Mouse (Mus musculus): ENCODE results near the gene Nin. TPM values are rescaled to one million over a fixed set of nuclear protein-coding genes. Genes with fewer than 3 reads are reported as not detected.

Gene Nin
- total and polyA plus RNA-seq, 3 experiments, result 24.8 to 58.3 (median 54.0) TPM

- Histone ChIP-seq H3K4me1 (ENCODE audit: insufficient read depth, low read depth, low read length) (peaks cover 5% of the 10 kb centered on the region), H3K9me3 (replicated peaks) (no peaks in the 10 kb centered on the region), H3K27me3 (ENCODE audit: insufficient read depth, low read length) (no peaks in the 10 kb centered on the region), H3K36me3 (replicated peaks) (peaks cover 67% of the 10 kb centered on the region), H3K4me3 (ENCODE audit: low read depth, low read length) (no peak overlapping the region)
- TF ChIP-seq GATA2 (IDR thresholded peaks at IDR 0.05; ENCODE audit: borderline replicate concordance, low read depth, low read length) (no peak), GATA1 (IDR thresholded peaks at IDR 0.05; ENCODE audit: borderline replicate concordance, low read length) (no peak), TAL1 (conservative IDR thresholded peaks at IDR 0.05; ENCODE audit: low read depth, low read length) (no peak), POLR2AphosphoS5 (IDR thresholded peaks at IDR 0.05; ENCODE audit: insufficient replicate concordance, low read depth, low read length) (no peak), CTCF (IDR thresholded peaks at IDR 0.05; ENCODE audit: low read depth, low read length) (no peak)
- ATAC-seq (ENCODE audit: extremely low read depth, insufficient number of reproducible peaks, low FRiP score, poor library complexity, severe bottlenecking) (no peak), DNase-seq (ENCODE audit: low spot score) (no peak)
These were observed 15.6 kb downstream of the Nin start for GRCm38 (mm10) chr12:70097901-70098300.

DNA sequence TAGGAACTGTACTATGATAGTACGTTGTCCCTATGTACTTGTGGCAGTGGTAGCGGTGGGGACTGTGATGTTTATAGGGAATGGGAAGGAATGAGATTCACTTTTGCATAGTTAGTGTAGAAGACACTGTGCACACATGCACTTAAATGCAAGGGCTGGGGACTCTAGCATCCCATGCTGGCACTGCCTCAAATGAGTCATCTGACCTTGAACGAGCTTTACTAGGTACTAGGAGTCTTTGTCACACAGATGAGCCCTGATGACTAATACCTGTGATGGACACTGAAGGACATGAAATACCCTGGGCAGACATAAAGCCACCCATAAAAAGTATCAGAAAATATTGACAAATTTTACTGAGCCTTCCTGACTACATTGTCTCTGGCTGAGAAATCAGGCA lies 16.2 kb downstream of the Nin start:
- TF ChIP-seq TAL1 (conservative IDR thresholded peaks at IDR 0.05; ENCODE audit: low read depth, low read length) (no peak), GATA1 (IDR thresholded peaks at IDR 0.05; ENCODE audit: borderline replicate concordance, low read length) (no peak), GATA2 (IDR thresholded peaks at IDR 0.05; ENCODE audit: borderline replicate concordance, low read depth, low read length) (no peak), CTCF (IDR thresholded peaks at IDR 0.05; ENCODE audit: low read depth, low read length) (no peak), POLR2AphosphoS5 (IDR thresholded peaks at IDR 0.05; ENCODE audit: insufficient replicate concordance, low read depth, low read length) (no peak)
- ATAC-seq (ENCODE audit: extremely low read depth, insufficient number of reproducible peaks, low FRiP score, poor library complexity, severe bottlenecking) (no peak), DNase-seq (ENCODE audit: low spot score) (no peak)
- peaks cover 66% of the 10 kb centered on the region for H3K36me3 ChIP-seq (replicated peaks)
- H3K27me3 ChIP-seq (ENCODE audit: insufficient read depth, low read length), result no peaks in the 10 kb centered on the region
- H3K4me3 ChIP-seq (ENCODE audit: low read depth, low read length), result no peak overlapping the region
- H3K4me1 ChIP-seq (ENCODE audit: insufficient read depth, low read depth, low read length), result no peaks in the 10 kb centered on the region; the same call in 1 of the 2 replicates
- no peaks in the 10 kb centered on the region; the same call in 1 of the 2 replicates for H3K9me3 ChIP-seq (replicated peaks)

DNA sequence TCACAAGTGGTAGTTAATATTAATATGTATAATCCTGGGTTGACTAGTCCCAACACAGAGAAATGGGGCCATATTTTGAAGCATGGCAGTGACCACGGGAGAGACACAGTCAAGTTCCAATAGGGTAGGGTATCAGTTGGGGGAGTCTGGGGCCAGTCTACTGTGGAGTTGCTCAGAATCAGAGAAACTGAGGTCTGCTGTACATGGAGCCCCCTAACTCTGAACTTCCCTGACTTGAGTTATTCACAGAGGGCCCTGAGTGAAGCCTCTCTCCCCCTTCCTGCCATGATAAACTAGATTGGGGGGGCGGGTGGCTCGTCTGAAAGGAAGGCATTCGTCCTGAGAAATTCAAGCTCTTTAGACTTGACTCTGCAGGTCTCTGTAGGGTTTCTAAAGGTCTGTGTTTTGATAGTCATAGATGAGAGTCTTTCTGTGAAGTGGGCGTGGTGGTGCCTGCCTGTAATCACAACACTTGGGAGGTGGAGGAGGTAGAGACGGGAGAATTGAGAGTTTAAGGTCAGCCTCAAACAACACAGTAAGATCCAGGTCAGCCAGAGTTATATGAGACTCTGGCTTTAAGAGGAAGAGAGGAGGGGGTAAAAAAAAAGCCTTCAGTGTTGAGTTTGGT lies 20.1 kb downstream of the Nin start:
- Histone ChIP-seq H3K27me3 (ENCODE audit: insufficient read depth, low read length) (no peaks in the 10 kb centered on the region), H3K4me3 (ENCODE audit: low read depth, low read length) (no peak overlapping the region), H3K36me3 (replicated peaks) (peaks cover 62% of the 10 kb centered on the region), H3K9me3 (replicated peaks) (no peaks in the 10 kb centered on the region; the same call in none of the 2 replicates), H3K4me1 (ENCODE audit: insufficient read depth, low read depth, low read length) (no peaks in the 10 kb centered on the region; the same call in 1 of the 2 replicates)
- ATAC-seq (ENCODE audit: extremely low read depth, insufficient number of reproducible peaks, low FRiP score, poor library complexity, severe bottlenecking), result no peak
- TF ChIP-seq TAL1 (conservative IDR thresholded peaks at IDR 0.05; ENCODE audit: low read depth, low read length), result no peak
- TF ChIP-seq CTCF (IDR thresholded peaks at IDR 0.05; ENCODE audit: low read depth, low read length), result no peak
- no peak for TF ChIP-seq GATA2 (IDR thresholded peaks at IDR 0.05; ENCODE audit: borderline replicate concordance, low read depth, low read length)
- TF ChIP-seq GATA1 (IDR thresholded peaks at IDR 0.05; ENCODE audit: borderline replicate concordance, low read length), result no peak
- no peak for TF ChIP-seq POLR2AphosphoS5 (IDR thresholded peaks at IDR 0.05; ENCODE audit: insufficient replicate concordance, low read depth, low read length)
- no peak for DNase-seq (ENCODE audit: low spot score)

GRCm38 (mm10) chr12:70088297-70088696 lies 25.2 kb downstream of the Nin start:
- Histone ChIP-seq H3K4me1 (ENCODE audit: insufficient read depth, low read depth, low read length) (no peaks in the 10 kb centered on the region), H3K9me3 (replicated peaks) (peaks cover 3% of the 10 kb centered on the region), H3K4me3 (ENCODE audit: low read depth, low read length) (no peak overlapping the region), H3K36me3 (replicated peaks) (peaks cover 65% of the 10 kb centered on the region), H3K27me3 (ENCODE audit: insufficient read depth, low read length) (no peaks in the 10 kb centered on the region)
- TF ChIP-seq CTCF (IDR thresholded peaks at IDR 0.05; ENCODE audit: low read depth, low read length) (no peak), POLR2AphosphoS5 (IDR thresholded peaks at IDR 0.05; ENCODE audit: insufficient replicate concordance, low read depth, low read length) (no peak), GATA1 (IDR thresholded peaks at IDR 0.05; ENCODE audit: borderline replicate concordance, low read length) (no peak), TAL1 (conservative IDR thresholded peaks at IDR 0.05; ENCODE audit: low read depth, low read length) (no peak), GATA2 (IDR thresholded peaks at IDR 0.05; ENCODE audit: borderline replicate concordance, low read depth, low read length) (no peak)
- DNase-seq (ENCODE audit: low spot score) (no peak), ATAC-seq (ENCODE audit: extremely low read depth, insufficient number of reproducible peaks, low FRiP score, poor library complexity, severe bottlenecking) (no peak)

- Histone ChIP-seq H3K4me3 (ENCODE audit: low read depth, low read length) (no peak overlapping the region), H3K36me3 (replicated peaks) (peaks cover 66% of the 10 kb centered on the region), H3K9me3 (replicated peaks) (peaks cover 3% of the 10 kb centered on the region), H3K4me1 (ENCODE audit: insufficient read depth, low read depth, low read length) (peaks cover 2% of the 10 kb centered on the region; the same call in 1 of the 2 replicates), H3K27me3 (ENCODE audit: insufficient read depth, low read length) (no peaks in the 10 kb centered on the region; the same call in 1 of the 2 replicates)
- DNase-seq (ENCODE audit: low spot score) (no peak), ATAC-seq (ENCODE audit: extremely low read depth, insufficient number of reproducible peaks, low FRiP score, poor library complexity, severe bottlenecking) (no peak)
- no peak for TF ChIP-seq GATA1 (IDR thresholded peaks at IDR 0.05; ENCODE audit: borderline replicate concordance, low read length)
- no peak for TF ChIP-seq TAL1 (conservative IDR thresholded peaks at IDR 0.05; ENCODE audit: low read depth, low read length)
- TF ChIP-seq GATA2 (IDR thresholded peaks at IDR 0.05; ENCODE audit: borderline replicate concordance, low read depth, low read length), result no peak
- no peak for TF ChIP-seq CTCF (IDR thresholded peaks at IDR 0.05; ENCODE audit: low read depth, low read length)
- TF ChIP-seq POLR2AphosphoS5 (IDR thresholded peaks at IDR 0.05; ENCODE audit: insufficient replicate concordance, low read depth, low read length), result no peak
These were observed 28.2 kb downstream of the Nin start for GRCm38 (mm10) chr12:70085351-70085750.

- Histone ChIP-seq H3K27me3 (ENCODE audit: insufficient read depth, low read length) (no peaks in the 10 kb centered on the region; the same call in 1 of the 2 replicates), H3K9me3 (replicated peaks) (peaks cover 3% of the 10 kb centered on the region), H3K4me3 (ENCODE audit: low read depth, low read length) (no peak overlapping the region), H3K4me1 (ENCODE audit: insufficient read depth, low read depth, low read length) (peaks cover 2% of the 10 kb centered on the region; the same call in 1 of the 2 replicates), H3K36me3 (replicated peaks) (peaks cover 66% of the 10 kb centered on the region)
- no peak for DNase-seq (ENCODE audit: low spot score)
- TF ChIP-seq POLR2AphosphoS5 (IDR thresholded peaks at IDR 0.05; ENCODE audit: insufficient replicate concordance, low read depth, low read length) (no peak), CTCF (IDR thresholded peaks at IDR 0.05; ENCODE audit: low read depth, low read length) (no peak), TAL1 (conservative IDR thresholded peaks at IDR 0.05; ENCODE audit: low read depth, low read length) (no peak), GATA2 (IDR thresholded peaks at IDR 0.05; ENCODE audit: borderline replicate concordance, low read depth, low read length) (no peak), GATA1 (IDR thresholded peaks at IDR 0.05; ENCODE audit: borderline replicate concordance, low read length) (no peak)
- ATAC-seq (ENCODE audit: extremely low read depth, insufficient number of reproducible peaks, low FRiP score, poor library complexity, severe bottlenecking), result no peak
These were observed 29.3 kb downstream of the Nin start for GRCm38 (mm10) chr12:70084198-70084597.
